Mouse (Mus musculus) heart, adult 8-10 months (tissue): Measurements from ENCODE around the gene Eif4g3. TPM values are rescaled to one million over a fixed set of nuclear protein-coding genes. Genes with fewer than 3 reads are reported as not detected.

ENCODE experiments used
- DNase-seq: peaks from one replicate; pipeline ENCODE4 v3.0.0; 2022; ENCODE audit warnings: low spot score
- total RNA-seq, 4 experiments: library from RNA; stranded (reverse); gene quantifications; 2 replicates each; pipeline ENCODE4 v1.2.4; 2022

The Eif4g3 gene
- total RNA-seq, 4 experiments from 2014 or later, result 36.5 to 42.9 (median 41.0) TPM

- no peak for DNase-seq
Measured at GRCm38 (mm10) chr4:138061161-138061560, 68.3 kb downstream of the Eif4g3 start.

GRCm38 (mm10) chr4:138063372-138064265 lies 70.8 kb downstream of the Eif4g3 start:
- no peak for DNase-seq

GRCm38 (mm10) chr4:138064882-138065592 lies 72.2 kb downstream of the Eif4g3 start:
- no peak for DNase-seq

- DNase-seq, result no peak
Measured at GRCm38 (mm10) chr4:138065593-138066169, 72.9 kb downstream of the Eif4g3 start.

- no peak for DNase-seq
Measured at GRCm38 (mm10) chr4:138066421-138066820, 73.6 kb downstream of the Eif4g3 start.

- DNase-seq, result no peak
Measured at GRCm38 (mm10) chr4:138067858-138068257, 75.0 kb downstream of the Eif4g3 start.

GRCm38 (mm10) chr4:138068598-138068997 lies 75.8 kb downstream of the Eif4g3 start:
- DNase-seq, result peak; percentile 65

GRCm38 (mm10) chr4:138069371-138069770 lies 76.5 kb downstream of the Eif4g3 start:
- no peak for DNase-seq

- no peak for DNase-seq
Measured at GRCm38 (mm10) chr4:138071497-138071896, 78.7 kb downstream of the Eif4g3 start.

- DNase-seq, result no peak
Measured at GRCm38 (mm10) chr4:138073086-138073485, 80.3 kb downstream of the Eif4g3 start.

GRCm38 (mm10) chr4:138073531-138073930 lies 80.7 kb downstream of the Eif4g3 start:
- no peak for DNase-seq

GRCm38 (mm10) chr4:138074896-138075584 lies 82.2 kb downstream of the Eif4g3 start:
- DNase-seq, result no peak

- DNase-seq, result no peak
Measured at GRCm38 (mm10) chr4:138077663-138078295, 85.0 kb downstream of the Eif4g3 start.

GRCm38 (mm10) chr4:138079234-138079633 lies 86.4 kb downstream of the Eif4g3 start:
- DNase-seq, result no peak

- no peak for DNase-seq
Measured at GRCm38 (mm10) chr4:138082466-138082865, 89.6 kb downstream of the Eif4g3 start.

- DNase-seq, result no peak
Measured at GRCm38 (mm10) chr4:138084103-138084502, 91.3 kb downstream of the Eif4g3 start.

GRCm38 (mm10) chr4:138084851-138085573 lies 92.2 kb downstream of the Eif4g3 start:
- DNase-seq, result no peak

GRCm38 (mm10) chr4:138086949-138087348 lies 94.1 kb downstream of the Eif4g3 start:
- DNase-seq, result no peak

- no peak for DNase-seq
Measured at GRCm38 (mm10) chr4:138089512-138089911, 96.7 kb downstream of the Eif4g3 start.

GRCm38 (mm10) chr4:138091562-138092194 lies 98.9 kb downstream of the Eif4g3 start:
- no peak for DNase-seq
